Mouse (Mus musculus) small intestine, adult 2 months (tissue): ENCODE data around the gene Zfp385c.

Source experiments
- CTCF ChIP-seq: fragments of 200-500 bp; IDR thresholded peaks from 2 replicates; pipeline ENCODE4 v1.5.1; 2012; ENCODE audit warnings: low read depth, mild to moderate bottlenecking, control low read depth, inconsistent platforms, low read length, moderate library complexity, mixed read lengths; ENCODE audit not compliant: insufficient replicate concordance, insufficient read length; ENCODE audit errors: extremely low read depth
- POLR2A ChIP-seq: fragments of 200-500 bp; IDR thresholded peaks from 2 replicates; pipeline ENCODE4 v1.6.1; 2012; ENCODE audit warnings: low read depth, mild to moderate bottlenecking, control low read depth, inconsistent platforms, low read length, moderate library complexity

- TF ChIP-seq POLR2A (no peak), CTCF (no peak)
Measured at GRCm38 (mm10) chr11:100598074-100598473, 94.2 kb downstream of the Zfp385c start.
